Mouse (Mus musculus) adrenal gland, postnatal 14 days (tissue): ENCODE measurements around the gene Omp. TPM values are rescaled to one million over a fixed set of nuclear protein-coding genes. Genes with fewer than 3 reads are reported as not detected.

Experiments used
- DNase-seq: peaks from one replicate; pipeline ENCODE4 v3.0.0; 2021; ENCODE audit warnings: mixed read lengths
- total RNA-seq: library from RNA; stranded (reverse); gene quantifications from 2 replicates; pipeline ENCODE4 v1.2.3, GENCODE M21; 2021

Gene Omp
- total RNA-seq, 1 experiment from 2014 or later, result 2.1 TPM

DNA sequence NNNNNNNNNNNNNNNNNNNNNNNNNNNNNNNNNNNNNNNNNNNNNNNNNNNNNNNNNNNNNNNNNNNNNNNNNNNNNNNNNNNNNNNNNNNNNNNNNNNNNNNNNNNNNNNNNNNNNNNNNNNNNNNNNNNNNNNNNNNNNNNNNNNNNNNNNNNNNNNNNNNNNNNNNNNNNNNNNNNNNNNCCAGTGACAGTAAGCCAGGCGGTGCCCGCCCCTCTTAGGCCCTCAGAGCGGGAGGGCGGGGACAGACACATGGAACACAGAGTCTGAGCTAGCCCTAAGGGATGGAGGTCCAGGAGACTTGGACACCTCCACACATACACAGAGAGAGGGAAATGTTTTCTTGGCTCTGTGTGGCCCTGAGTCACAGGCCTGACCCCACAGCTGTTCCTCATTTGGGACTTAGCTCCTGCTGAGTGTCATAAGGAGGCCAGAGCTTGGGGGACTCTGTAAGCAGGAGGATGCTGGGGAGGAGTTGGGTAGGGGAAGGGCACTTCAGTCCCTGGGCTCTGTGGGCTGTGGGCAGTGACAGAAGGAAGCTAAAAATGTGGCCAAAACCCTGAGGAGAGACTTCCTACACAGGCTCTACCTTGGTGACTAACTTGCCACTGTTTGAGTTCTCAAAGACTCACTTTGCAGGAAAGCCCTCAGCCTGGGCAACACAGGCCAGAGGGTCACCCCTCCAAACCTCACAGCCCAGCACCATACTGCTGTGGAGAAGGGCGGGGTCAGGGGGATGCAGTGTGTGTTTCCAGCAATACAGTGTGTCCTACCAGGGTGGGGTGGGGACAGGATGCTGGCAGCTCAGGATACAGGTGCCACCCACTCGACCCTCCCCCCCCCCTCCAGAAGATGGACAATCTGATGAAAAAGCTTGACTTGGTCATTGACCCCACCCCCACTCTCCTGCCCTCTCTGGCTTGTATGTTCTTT, 26.1 kb upstream of the Omp start:
- DNase-seq, result peak; percentile 47

GRCm38 (mm10) chr7:98164999-98165528, 19.8 kb upstream of the Omp start:
- no peak for DNase-seq

DNA sequence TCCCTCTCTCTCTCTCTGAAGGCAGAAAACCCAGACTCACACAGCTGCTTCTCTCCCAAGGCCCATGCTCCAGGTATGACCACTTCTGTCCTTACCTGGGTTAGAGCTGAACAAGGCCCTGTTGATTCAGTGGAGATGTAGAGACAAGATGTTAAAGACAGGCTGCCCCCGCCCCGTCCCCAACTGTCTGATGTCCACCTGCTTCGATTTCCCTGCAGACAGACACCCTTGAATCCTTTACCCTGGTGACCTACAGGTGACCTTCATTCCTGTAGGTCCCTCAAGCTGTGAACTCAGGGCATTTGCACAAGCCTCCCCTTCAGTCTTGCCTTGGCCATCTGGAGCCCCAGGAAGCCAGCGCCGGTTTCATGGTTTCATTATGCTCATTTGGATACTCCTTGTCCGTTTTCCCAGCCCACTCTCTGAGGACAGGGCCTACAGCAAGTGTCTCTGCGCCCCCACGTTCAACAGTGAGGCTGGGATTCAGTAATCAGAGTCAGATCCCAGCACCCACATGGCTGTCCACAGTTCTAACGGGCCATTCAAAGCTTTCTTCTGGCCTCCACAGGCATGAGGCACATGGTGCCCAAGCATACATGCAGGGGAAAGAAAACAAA, 19.2 kb upstream of the Omp start:
- DNase-seq, result no peak

DNA sequence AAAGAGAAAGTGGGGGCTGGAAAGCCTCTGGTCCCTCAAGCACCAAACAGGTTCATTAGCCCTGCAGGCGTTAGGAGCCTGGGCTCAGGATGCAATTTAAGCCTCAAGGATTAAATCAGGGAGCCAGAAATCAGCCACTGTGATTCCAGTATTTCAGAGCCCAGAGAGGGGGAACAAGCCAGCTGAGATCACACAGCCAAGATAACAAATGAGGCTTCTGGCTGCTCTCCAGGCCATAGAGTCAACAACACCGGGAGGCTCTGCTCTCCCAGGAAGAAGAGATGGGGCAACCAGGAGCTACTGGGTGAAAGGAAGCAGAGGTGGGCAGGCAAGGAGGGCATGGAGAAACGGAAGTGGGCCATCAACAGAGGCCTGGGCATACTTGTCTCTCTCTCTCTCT, 18.4 kb upstream of the Omp start:
- peak; percentile 55 for DNase-seq

GRCm38 (mm10) chr7:98162239-98162638, 16.9 kb upstream of the Omp start:
- no peak for DNase-seq

GRCm38 (mm10) chr7:98160041-98160740, 14.9 kb upstream of the Omp start:
- DNase-seq, result peak; percentile 46

DNA sequence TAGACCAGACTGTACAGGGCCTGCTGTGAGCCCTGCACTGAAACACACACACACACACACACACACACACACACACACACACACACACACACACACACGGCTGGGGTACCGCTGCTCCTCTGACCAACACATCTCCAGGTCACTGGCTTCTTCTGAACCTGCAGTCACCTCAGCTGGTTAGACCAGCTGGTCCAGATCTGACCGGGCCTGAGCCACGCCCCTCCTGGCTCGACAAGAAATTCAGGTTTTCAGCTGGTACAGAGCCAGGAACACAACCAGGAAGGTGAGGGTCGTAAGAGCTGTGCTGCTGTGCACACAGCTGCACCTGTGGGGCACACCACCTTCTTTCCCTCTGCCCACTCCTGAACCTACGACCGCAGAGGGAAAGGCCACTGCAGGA, 13.2 kb upstream of the Omp start:
- no peak for DNase-seq

DNA sequence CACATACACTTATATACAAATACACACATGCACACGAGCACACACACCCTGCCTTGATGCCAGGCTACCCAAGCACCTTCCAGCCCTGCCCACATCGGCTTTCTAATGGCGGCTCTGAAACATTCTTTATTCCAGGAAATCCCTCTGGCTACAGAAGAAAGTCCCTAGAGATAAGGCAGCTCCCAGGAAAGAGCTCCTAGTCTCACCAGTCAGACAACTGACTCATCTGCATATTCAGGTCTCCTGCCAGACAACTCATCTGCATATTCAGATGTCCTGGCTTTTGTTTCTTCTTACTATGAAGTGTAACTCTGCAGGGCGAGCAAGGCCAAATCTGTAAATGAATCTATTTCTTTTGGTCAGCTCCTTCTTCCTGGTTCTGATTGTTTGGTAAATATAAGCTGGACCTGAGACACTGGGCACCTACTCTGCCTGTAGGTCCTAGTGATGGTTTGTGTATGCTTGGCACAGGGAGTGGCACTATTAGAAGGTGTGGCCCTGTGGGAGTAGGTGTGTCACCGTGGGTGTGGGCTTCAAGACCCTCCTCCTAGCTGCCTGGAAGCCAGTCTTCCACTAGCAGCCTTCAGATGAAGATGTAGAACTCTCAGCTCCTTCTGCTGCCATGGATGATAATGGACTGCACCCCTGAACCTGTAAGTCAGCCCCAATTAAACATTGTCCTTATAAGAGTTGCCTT, 12.5 kb upstream of the Omp start:
- DNase-seq, result no peak

- peak; percentile 68 for DNase-seq
Measured at GRCm38 (mm10) chr7:98156280-98156665, 11.0 kb upstream of the Omp start.

- peak; percentile 83 for DNase-seq
Measured at GRCm38 (mm10) chr7:98155546-98156279, 10.4 kb upstream of the Omp start.

DNA sequence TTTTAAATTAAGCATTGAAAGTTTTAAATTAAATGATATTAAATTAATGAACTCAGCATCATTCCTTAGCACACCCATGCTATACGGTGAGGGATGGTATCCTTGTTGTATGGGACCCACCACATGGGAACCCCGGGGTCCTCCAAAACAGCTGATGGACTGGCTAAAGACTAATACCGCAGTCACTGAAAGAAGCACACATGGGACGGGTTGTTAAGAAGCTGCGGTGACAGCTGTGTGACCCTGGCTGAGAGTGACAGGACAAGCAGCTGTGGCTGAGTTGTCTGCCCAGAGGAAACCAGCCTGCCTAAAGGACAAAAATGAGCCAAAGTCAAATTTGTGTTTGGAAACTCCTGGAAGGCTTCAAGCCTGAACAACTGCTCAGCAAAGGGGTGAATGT, 8.6 kb upstream of the Omp start:
- no peak for DNase-seq

GRCm38 (mm10) chr7:98153345-98153744, 8.0 kb upstream of the Omp start:
- DNase-seq, result no peak

DNA sequence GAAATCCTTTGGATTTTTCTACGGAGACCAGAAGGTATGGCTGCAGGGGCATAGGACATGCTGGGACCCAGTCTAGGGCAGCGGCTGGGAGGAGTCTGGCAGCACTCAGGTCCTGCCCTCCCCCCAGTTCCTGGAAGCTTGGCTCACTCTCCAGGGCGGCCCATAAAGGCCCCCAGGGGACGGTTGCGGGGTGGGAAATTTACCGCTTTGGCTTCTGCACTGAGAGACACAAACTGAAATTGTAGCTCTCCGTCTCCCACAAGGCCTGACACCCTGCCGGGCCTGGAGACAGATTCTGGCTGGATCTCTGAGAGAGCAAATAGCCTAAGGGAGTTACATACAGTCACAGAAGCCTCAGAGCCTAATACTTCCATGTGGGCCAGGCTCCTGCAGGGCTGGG, 7.1 kb upstream of the Omp start:
- peak; percentile 42 for DNase-seq

DNA sequence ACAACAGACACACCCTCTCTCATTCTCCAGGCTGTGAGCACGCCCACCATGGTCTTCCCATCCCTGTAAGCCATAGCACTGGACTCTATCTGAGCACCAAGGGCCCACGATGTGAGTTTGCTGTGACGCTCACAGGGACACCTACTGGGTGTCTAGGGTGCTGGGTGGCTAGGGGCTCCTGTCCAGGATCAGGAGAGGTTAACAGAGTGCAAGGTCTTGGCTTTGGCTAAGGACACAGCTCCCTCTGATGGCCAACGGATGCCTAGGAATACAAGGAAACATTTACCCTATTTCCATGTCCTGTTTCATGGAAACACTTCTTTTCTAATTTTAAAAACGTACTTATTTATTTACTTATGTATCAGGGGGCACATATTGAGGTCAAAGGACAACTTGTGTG, 5.2 kb upstream of the Omp start:
- peak; percentile 70 for DNase-seq

GRCm38 (mm10) chr7:98149802-98150201, 4.5 kb upstream of the Omp start:
- DNase-seq, result no peak

- DNase-seq, result peak; percentile 63
Measured at GRCm38 (mm10) chr7:98148721-98149407, 3.6 kb upstream of the Omp start.

GRCm38 (mm10) chr7:98147766-98148165, 2.5 kb upstream of the Omp start:
- DNase-seq, result peak; percentile 59

GRCm38 (mm10) chr7:98146447-98146845, 1.1 kb upstream of the Omp start:
- DNase-seq, result no peak

DNA sequence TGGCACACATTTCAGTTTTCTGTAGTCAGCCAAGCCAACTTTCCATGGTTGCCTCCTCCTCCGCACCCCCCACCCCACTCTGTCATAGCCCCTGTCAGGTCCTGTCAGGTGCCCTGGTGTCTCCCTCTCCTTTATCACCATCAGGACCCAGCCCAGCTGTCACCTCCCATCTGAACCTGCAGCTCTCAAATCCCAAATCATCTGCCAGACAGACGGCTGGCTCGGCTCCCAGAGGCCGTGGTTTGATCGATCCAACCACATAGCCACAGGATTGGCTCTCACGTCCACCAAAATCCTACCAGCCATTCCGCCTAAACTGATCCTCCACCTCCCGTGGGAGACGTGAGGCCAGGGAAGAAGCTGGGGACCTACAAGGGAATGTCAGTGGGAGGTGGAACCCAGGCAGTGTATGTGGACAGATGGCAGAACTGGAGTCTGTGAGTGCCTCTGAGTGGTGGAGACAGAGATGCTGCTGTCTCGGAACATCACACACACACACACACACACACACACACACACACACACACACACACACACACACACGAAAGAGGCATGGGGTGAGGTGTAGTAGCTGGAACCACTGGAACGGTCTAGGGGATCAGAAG, 642 bp upstream of the Omp start:
- DNase-seq, result no peak

GRCm38 (mm10) chr7:98142648-98143047, 2.7 kb downstream of the Omp start:
- no peak for DNase-seq
